Mouse (Mus musculus) granulocyte monocyte progenitor cell, adult 5-6 weeks (primary cell): ENCODE measurements at regions not wholly inside any gene's neighbourhood (a gene's known extent, or its start where the extent isn't known, plus 50 kb on each side); places are given as distances from the start of the nearest gene placed in this dataset.

Experiments used
- ATAC-seq: replicated peaks from 2 replicates; pipeline ENCODE4 v1.8.0; 2016; ENCODE audit warnings: mild to moderate bottlenecking, moderate TSS enrichment, inconsistent platforms; ENCODE audit not compliant: poor library complexity, severe bottlenecking

DNA sequence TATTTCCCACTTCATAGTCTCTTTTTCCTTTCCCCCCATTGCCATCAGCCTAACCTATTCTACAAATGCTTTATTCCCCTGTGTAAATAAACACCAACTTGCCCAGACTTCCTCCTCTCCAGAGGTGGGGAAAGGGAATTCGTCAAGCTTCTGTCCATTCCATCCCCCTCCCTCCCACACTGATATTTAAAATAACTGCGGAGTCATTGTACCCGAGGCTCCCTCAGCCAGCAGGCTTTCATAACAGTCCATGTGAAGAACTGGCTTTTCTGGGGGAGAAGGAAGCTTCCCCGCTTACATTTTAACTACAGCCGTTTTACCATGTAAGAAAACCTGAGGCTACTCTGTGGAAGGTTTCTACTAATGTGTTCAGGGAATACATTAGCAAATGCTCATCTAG is 193.1 kb upstream of the Cnksr2 start:
- 0 out of 2 replicates have a peak, but pooled peaks have one; percentile 27 for ATAC-seq

GRCm38 (mm10) chrX:158209167-158209566 is 166.1 kb upstream of the Cnksr2 start:
- ATAC-seq: peak; percentile 99

DNA sequence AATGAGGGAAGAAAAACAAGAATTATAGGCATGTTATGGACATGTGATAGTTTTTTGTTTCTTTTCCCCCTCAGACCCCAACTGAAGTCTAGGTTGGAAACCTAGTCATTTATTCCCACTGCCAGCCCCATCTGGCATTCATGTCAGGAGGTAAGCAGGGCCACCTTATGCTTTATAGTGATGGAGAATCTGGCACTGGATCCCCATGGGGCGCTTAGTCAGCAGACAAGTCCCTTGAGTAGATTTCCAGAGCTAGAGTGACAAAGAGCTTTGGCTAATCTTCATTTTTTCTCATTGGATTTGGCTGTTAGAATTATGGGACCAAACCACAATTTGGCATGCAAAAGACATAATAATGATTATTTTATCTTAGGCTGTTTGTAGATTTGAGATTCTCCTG is 152.4 kb upstream of the Cnksr2 start:
- ATAC-seq: no peak

DNA sequence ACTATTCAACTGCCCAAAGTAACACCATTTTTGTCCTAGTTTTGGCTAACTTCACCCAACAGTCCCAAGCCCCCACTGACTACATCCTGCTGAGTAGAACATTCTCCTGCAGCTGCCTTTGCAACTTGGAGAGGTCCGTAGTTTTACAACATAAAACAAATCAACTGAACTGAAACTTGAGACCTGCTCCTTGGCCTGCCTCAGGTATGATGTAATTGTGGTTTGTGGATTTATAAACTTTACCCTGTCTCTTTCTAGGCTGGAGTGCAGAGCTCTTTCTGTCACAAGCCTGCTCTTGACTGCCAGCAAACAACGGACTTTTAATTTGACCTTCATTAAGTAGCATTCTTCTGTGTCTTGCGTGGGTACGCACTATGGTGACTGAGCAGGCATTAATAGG is 138.4 kb upstream of the Cnksr2 start:
- ATAC-seq: peak; percentile 74

DNA sequence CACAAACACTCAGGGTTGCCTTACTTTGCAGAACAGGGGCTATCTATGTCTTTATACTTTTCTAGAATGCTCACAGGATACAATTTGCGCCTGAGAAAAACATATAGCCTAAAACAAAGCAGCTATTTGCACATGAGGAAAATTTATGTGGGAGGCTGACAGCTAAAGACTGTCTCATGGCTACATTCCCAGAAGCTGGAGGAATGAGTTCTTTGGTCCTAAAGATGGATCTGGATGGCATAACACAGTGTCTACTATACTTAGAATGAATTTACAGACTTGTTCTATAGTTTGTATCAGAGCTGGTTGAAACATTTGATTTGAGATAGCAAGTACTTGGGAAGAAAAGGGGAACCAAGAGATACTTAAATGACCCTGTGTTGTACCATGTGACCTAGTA is 137.3 kb upstream of the Cnksr2 start:
- ATAC-seq: peak; percentile 33

GRCm38 (mm10) chrX:158135870-158136557 is 92.9 kb upstream of the Cnksr2 start:
- ATAC-seq: no peak

DNA sequence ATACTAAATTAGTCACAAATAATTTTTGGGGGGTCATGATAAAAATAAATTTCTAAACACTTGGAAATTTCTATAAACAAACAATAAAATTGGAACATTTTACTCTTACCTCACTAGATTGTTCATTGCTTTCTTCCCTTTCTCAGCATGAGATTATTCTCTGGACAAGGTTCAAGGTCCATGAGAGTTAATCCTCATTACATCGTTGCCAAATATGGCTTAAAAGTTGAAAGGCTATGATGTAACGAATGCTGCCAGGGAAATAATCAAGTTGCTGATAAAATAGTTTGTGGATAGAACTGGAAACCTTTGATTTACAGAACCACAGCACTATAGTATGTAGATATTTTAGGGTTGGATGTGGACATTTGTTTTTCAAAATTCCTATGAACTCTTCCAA is 90.4 kb upstream of the Cnksr2 start:
- ATAC-seq: no peak
